Mouse (Mus musculus): ENCODE measurements around the gene Zfp612.
A peak's percentile ranks its signal among the peaks of the same experiment; 100 is the strongest.
"Not testable (repeated sequence)": the region's sequence is repeated elsewhere in the genome, so short reads cannot be mapped to it uniquely, and the experiment has no call there.

Zfp612 gene

GRCm38 (mm10) chr8:110079282-110080221, at the start of gene Zfp612:
Zfp612 (plus strand) TSS chr8:110079746.
- DNase-seq (ENCODE audit: low spot score) = peak; percentile 70

- DNase-seq (ENCODE audit: low spot score) = not testable (repeated sequence)
These were observed 45.8 kb upstream of the Zfp612 start for GRCm38 (mm10) chr8:110033771-110034170.

GRCm38 (mm10) chr8:110034331-110034730, 45.2 kb upstream of the Zfp612 start:
- no peak for DNase-seq (ENCODE audit: low spot score)

- DNase-seq (ENCODE audit: low spot score) = peak; percentile 11
These were observed 43.4 kb upstream of the Zfp612 start for GRCm38 (mm10) chr8:110036156-110036555.

GRCm38 (mm10) chr8:110039216-110039615, 40.3 kb upstream of the Zfp612 start:
- no peak for DNase-seq (ENCODE audit: low spot score)

- DNase-seq (ENCODE audit: low spot score) = no peak
These were observed 39.9 kb upstream of the Zfp612 start, which contains the start of gene Chst4 for GRCm38 (mm10) chr8:110039659-110040058. Chst4 (minus strand) TSS chr8:110039740.

GRCm38 (mm10) chr8:110040509-110040908, 39.0 kb upstream of the Zfp612 start:
- no peak for DNase-seq (ENCODE audit: low spot score)

GRCm38 (mm10) chr8:110051208-110051607, 28.3 kb upstream of the Zfp612 start:
- DNase-seq (ENCODE audit: low spot score) = no peak

GRCm38 (mm10) chr8:110058207-110058606, 21.3 kb upstream of the Zfp612 start:
- DNase-seq (ENCODE audit: low spot score) = no peak

- no peak for DNase-seq (ENCODE audit: low spot score)
These were observed 15.4 kb upstream of the Zfp612 start for GRCm38 (mm10) chr8:110064161-110064560.

- DNase-seq (ENCODE audit: low spot score) = no peak
These were observed 14.8 kb upstream of the Zfp612 start for GRCm38 (mm10) chr8:110064606-110065365.

GRCm38 (mm10) chr8:110065676-110066075, 13.9 kb upstream of the Zfp612 start:
- DNase-seq (ENCODE audit: low spot score) = no peak

GRCm38 (mm10) chr8:110069706-110070105, 9.8 kb upstream of the Zfp612 start:
- DNase-seq (ENCODE audit: low spot score) = no peak

GRCm38 (mm10) chr8:110071600-110071999, 7.9 kb upstream of the Zfp612 start:
- peak; percentile 50 for DNase-seq (ENCODE audit: low spot score)

- DNase-seq (ENCODE audit: low spot score) = no peak
These were observed 5.0 kb upstream of the Zfp612 start for GRCm38 (mm10) chr8:110074496-110074895.

GRCm38 (mm10) chr8:110082416-110083105, 3.0 kb downstream of the Zfp612 start:
- no peak for DNase-seq (ENCODE audit: low spot score)

- DNase-seq (ENCODE audit: low spot score) = no peak
These were observed 12.3 kb downstream of the Zfp612 start for GRCm38 (mm10) chr8:110091869-110092268.

GRCm38 (mm10) chr8:110100907-110101306, 21.4 kb downstream of the Zfp612 start, which contains the start of gene Gm21964:
Gm21964 (plus strand) TSS chr8:110101207.
- no peak for DNase-seq (ENCODE audit: low spot score)

- no peak for DNase-seq (ENCODE audit: low spot score)
These were observed 22.1 kb downstream of the Zfp612 start for GRCm38 (mm10) chr8:110101676-110102075.

GRCm38 (mm10) chr8:110102653-110103052, 23.1 kb downstream of the Zfp612 start, which contains the start of gene Gm17720:
Gm17720 (minus strand) TSS chr8:110102753.
- no peak for DNase-seq (ENCODE audit: low spot score)

GRCm38 (mm10) chr8:110119715-110120114, 40.2 kb downstream of the Zfp612 start:
- DNase-seq (ENCODE audit: low spot score) = peak; percentile 43

- DNase-seq (ENCODE audit: low spot score) = peak; percentile 70
These were observed 51.0 kb downstream of the Zfp612 start for GRCm38 (mm10) chr8:110130537-110130936.
